Mouse (Mus musculus): ENCODE results near the gene Tnn. TPM values are rescaled to one million over a fixed set of nuclear protein-coding genes. Genes with fewer than 3 reads are reported as not detected.
A peak's percentile ranks its signal among the peaks of the same experiment; 100 is the strongest.

The Tnn gene
- polyA plus RNA-seq (2012; ENCODE audit: insufficient read depth, insufficient read length, missing spikeins): not detected in 2 replicates

GRCm38 (mm10) chr1:160153480-160153879, at the start of gene Tnn:
Tnn (minus strand) TSS chr1:160153580.
- no peak within 1 kb of the TSS for H3K27ac ChIP-seq (replicated peaks; ENCODE audit: low read depth, low read length)
- H3K4me1 ChIP-seq (ENCODE audit: control insufficient read depth, insufficient read depth, insufficient read length, low read length): no peaks in the 10 kb centered on the region
- H3K4me3 ChIP-seq (ENCODE audit: insufficient read depth, low read depth, low read length): no peak within 1 kb of the TSS

- Histone ChIP-seq H3K27ac (replicated peaks; ENCODE audit: low read depth, low read length) (peak overlapping the region; percentile 83), H3K4me1 (ENCODE audit: control insufficient read depth, insufficient read depth, insufficient read length, low read length) (no peaks in the 10 kb centered on the region; the same call in 1 of the 2 replicates), H3K4me3 (ENCODE audit: insufficient read depth, low read depth, low read length) (peak overlapping the region; percentile 84)
Observed at GRCm38 (mm10) chr1:160195337-160195663, 41.9 kb upstream of the Tnn start.

GRCm38 (mm10) chr1:160194529-160195336, 41.4 kb upstream of the Tnn start, which contains the start of gene Mrps14:
Mrps14 (plus strand) TSS chr1:160195215.
- no peaks in the 10 kb centered on the region; the same call in 1 of the 2 replicates for H3K4me1 ChIP-seq (ENCODE audit: control insufficient read depth, insufficient read depth, insufficient read length, low read length)
- H3K4me3 ChIP-seq (ENCODE audit: insufficient read depth, low read depth, low read length): peak within 1 kb of the TSS; percentile 84
- peak within 1 kb of the TSS; percentile 83 for H3K27ac ChIP-seq (replicated peaks; ENCODE audit: low read depth, low read length)

- no peak overlapping the region for H3K27ac ChIP-seq (replicated peaks; ENCODE audit: low read depth, low read length)
- H3K4me1 ChIP-seq (ENCODE audit: control insufficient read depth, insufficient read depth, insufficient read length, low read length): no peaks in the 10 kb centered on the region
- no peak overlapping the region for H3K4me3 ChIP-seq (ENCODE audit: insufficient read depth, low read depth, low read length)
Observed at GRCm38 (mm10) chr1:160184506-160184905, 31.1 kb upstream of the Tnn start.

GRCm38 (mm10) chr1:160181216-160181615, 27.8 kb upstream of the Tnn start:
- H3K27ac ChIP-seq (replicated peaks; ENCODE audit: low read depth, low read length): no peak overlapping the region
- no peaks in the 10 kb centered on the region for H3K4me1 ChIP-seq (ENCODE audit: control insufficient read depth, insufficient read depth, insufficient read length, low read length)
- H3K4me3 ChIP-seq (ENCODE audit: insufficient read depth, low read depth, low read length): no peak overlapping the region

- H3K27ac ChIP-seq (replicated peaks; ENCODE audit: low read depth, low read length): no peak overlapping the region
- no peaks in the 10 kb centered on the region for H3K4me1 ChIP-seq (ENCODE audit: control insufficient read depth, insufficient read depth, insufficient read length, low read length)
- H3K4me3 ChIP-seq (ENCODE audit: insufficient read depth, low read depth, low read length): no peak overlapping the region
Observed at GRCm38 (mm10) chr1:160176903-160177302, 23.5 kb upstream of the Tnn start.

- H3K4me3 ChIP-seq (ENCODE audit: insufficient read depth, low read depth, low read length): no peak overlapping the region
- H3K4me1 ChIP-seq (ENCODE audit: control insufficient read depth, insufficient read depth, insufficient read length, low read length): no peaks in the 10 kb centered on the region
- H3K27ac ChIP-seq (replicated peaks; ENCODE audit: low read depth, low read length): no peak overlapping the region
Observed at GRCm38 (mm10) chr1:160166600-160166999, 13.2 kb upstream of the Tnn start.

GRCm38 (mm10) chr1:160158190-160158589, 4.8 kb upstream of the Tnn start:
- Histone ChIP-seq H3K4me3 (ENCODE audit: insufficient read depth, low read depth, low read length) (no peak overlapping the region), H3K27ac (replicated peaks; ENCODE audit: low read depth, low read length) (no peak overlapping the region), H3K4me1 (ENCODE audit: control insufficient read depth, insufficient read depth, insufficient read length, low read length) (no peaks in the 10 kb centered on the region)

GRCm38 (mm10) chr1:160150726-160151125, 2.7 kb downstream of the Tnn start:
- H3K27ac ChIP-seq (replicated peaks; ENCODE audit: low read depth, low read length): no peak overlapping the region
- no peaks in the 10 kb centered on the region for H3K4me1 ChIP-seq (ENCODE audit: control insufficient read depth, insufficient read depth, insufficient read length, low read length)
- H3K4me3 ChIP-seq (ENCODE audit: insufficient read depth, low read depth, low read length): no peak overlapping the region

GRCm38 (mm10) chr1:160149291-160149906, 4.0 kb downstream of the Tnn start:
- Histone ChIP-seq H3K4me1 (ENCODE audit: control insufficient read depth, insufficient read depth, insufficient read length, low read length) (no peaks in the 10 kb centered on the region), H3K27ac (replicated peaks; ENCODE audit: low read depth, low read length) (no peak overlapping the region), H3K4me3 (ENCODE audit: insufficient read depth, low read depth, low read length) (no peak overlapping the region)

GRCm38 (mm10) chr1:160147274-160147673, 6.1 kb downstream of the Tnn start:
- Histone ChIP-seq H3K4me1 (ENCODE audit: control insufficient read depth, insufficient read depth, insufficient read length, low read length) (no peaks in the 10 kb centered on the region), H3K4me3 (ENCODE audit: insufficient read depth, low read depth, low read length) (no peak overlapping the region)

GRCm38 (mm10) chr1:160145606-160146005, 7.8 kb downstream of the Tnn start:
- no peak overlapping the region for H3K4me3 ChIP-seq (ENCODE audit: insufficient read depth, low read depth, low read length)
- H3K4me1 ChIP-seq (ENCODE audit: control insufficient read depth, insufficient read depth, insufficient read length, low read length): no peaks in the 10 kb centered on the region
- H3K27ac ChIP-seq (replicated peaks; ENCODE audit: low read depth, low read length): no peak overlapping the region

More at GRCm38 (mm10) chr1:160147274-160147673, 6.1 kb downstream of the Tnn start:
- no peak overlapping the region for H3K27ac ChIP-seq (replicated peaks; ENCODE audit: low read depth, low read length)

- Histone ChIP-seq H3K4me1 (ENCODE audit: control insufficient read depth, insufficient read depth, insufficient read length, low read length) (no peaks in the 10 kb centered on the region), H3K4me3 (ENCODE audit: insufficient read depth, low read depth, low read length) (no peak overlapping the region), H3K27ac (replicated peaks; ENCODE audit: low read depth, low read length) (no peak overlapping the region)
Observed at GRCm38 (mm10) chr1:160144343-160144742, 9.0 kb downstream of the Tnn start.

GRCm38 (mm10) chr1:160136362-160136890, 17.0 kb downstream of the Tnn start:
- no peak overlapping the region for H3K27ac ChIP-seq (replicated peaks; ENCODE audit: low read depth, low read length)
- no peaks in the 10 kb centered on the region for H3K4me1 ChIP-seq (ENCODE audit: control insufficient read depth, insufficient read depth, insufficient read length, low read length)
- H3K4me3 ChIP-seq (ENCODE audit: insufficient read depth, low read depth, low read length): no peak overlapping the region

- Histone ChIP-seq H3K27ac (replicated peaks; ENCODE audit: low read depth, low read length) (no peak overlapping the region), H3K4me1 (ENCODE audit: control insufficient read depth, insufficient read depth, insufficient read length, low read length) (no peaks in the 10 kb centered on the region), H3K4me3 (ENCODE audit: insufficient read depth, low read depth, low read length) (no peak overlapping the region)
Observed at GRCm38 (mm10) chr1:160133464-160134079, 19.8 kb downstream of the Tnn start.

Measured in brown adipose tissue, adult 24 weeks (tissue).